Mouse (Mus musculus): ENCODE measurements around the gene Pmfbp1. TPM values are rescaled to one million over a fixed set of nuclear protein-coding genes. Genes with fewer than 3 reads are reported as not detected.

The Pmfbp1 gene
- polyA plus RNA-seq, 1 experiment from 2014 or later, result 0.19 TPM

DNA sequence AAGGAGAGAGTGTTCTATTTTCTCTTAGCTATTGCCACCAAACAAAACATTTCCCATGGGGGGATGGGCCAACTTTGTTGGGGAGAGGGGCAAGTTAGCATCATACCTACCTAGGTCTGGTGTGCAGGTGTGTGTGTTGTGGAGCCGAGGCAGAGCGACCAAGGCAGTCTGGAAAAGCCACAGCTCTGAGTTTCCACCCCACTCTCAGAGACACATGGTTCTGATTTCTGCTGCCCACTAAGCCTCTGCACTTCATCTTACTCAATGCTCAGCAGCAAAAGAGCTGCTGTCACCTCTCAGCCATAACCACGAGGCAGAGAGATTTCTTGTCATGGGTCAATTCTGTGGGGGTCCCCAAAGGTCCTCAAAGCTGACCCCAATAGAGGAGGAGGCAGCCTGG lies 28.8 kb upstream of the Pmfbp1 start:
- Histone ChIP-seq H3K4me1 (replicated peaks; ENCODE audit: control insufficient read depth, insufficient read depth, low read length) (peaks cover 27% of the 10 kb centered on the region), H3K9ac (ENCODE audit: low read length) (no peak overlapping the region)

DNA sequence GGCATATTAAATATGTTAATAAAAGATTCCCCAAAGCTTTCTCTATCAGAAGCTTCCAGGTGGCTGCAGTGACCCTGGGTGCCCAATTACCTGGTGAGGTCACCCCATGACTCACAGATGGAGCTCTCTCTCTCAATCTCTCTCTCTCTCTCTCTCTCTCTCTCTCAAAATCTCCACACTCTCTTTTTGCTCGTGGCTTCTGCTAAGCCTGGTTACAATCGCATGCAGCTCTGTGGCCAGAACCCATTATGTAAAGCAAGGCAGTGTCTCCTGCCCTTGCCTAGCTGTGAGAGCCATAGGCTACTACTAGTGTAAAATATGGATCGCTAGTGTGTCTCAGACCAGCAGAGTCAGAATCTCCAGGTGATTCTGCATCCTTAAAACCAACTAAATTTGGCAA lies 28.1 kb upstream of the Pmfbp1 start:
- H3K4me2 ChIP-seq (ENCODE audit: low read depth, low read length, severe bottlenecking), result no peak overlapping the region
- no peak overlapping the region for H3K9ac ChIP-seq (ENCODE audit: low read length)
- 58% methylated on average over 3 of the region's 3 CpGs for WGBS
- ATAC-seq (replicated peaks; ENCODE audit: low FRiP score) (no peak), DNase-seq (ENCODE audit: low spot score) (no peak)
- H3K4me1 ChIP-seq (replicated peaks; ENCODE audit: control insufficient read depth, insufficient read depth, low read length), result peaks cover 27% of the 10 kb centered on the region
- H3K9me3 ChIP-seq (ENCODE audit: control insufficient read depth, low read length), result no peaks in the 10 kb centered on the region
- no peak overlapping the region; the same call in 1 of the 2 replicates for H3K27ac ChIP-seq (ENCODE audit: low read depth, low read length)
- no peaks in the 10 kb centered on the region for H3K36me3 ChIP-seq (ENCODE audit: control insufficient read depth, insufficient read depth, low read length)
- no peaks in the 10 kb centered on the region for H3K27me3 ChIP-seq (ENCODE audit: control insufficient read depth, insufficient read depth, low read length)
- H3K4me3 ChIP-seq (ENCODE audit: low read depth, low read length), result no peak overlapping the region

More for the DNA sequence above, 28.8 kb upstream of the Pmfbp1 start:
- no peaks in the 10 kb centered on the region for H3K36me3 ChIP-seq (ENCODE audit: control insufficient read depth, insufficient read depth, low read length)
- H3K9me3 ChIP-seq (ENCODE audit: control insufficient read depth, low read length), result no peaks in the 10 kb centered on the region
- ATAC-seq (replicated peaks; ENCODE audit: low FRiP score), result no peak
- no peak overlapping the region for H3K4me2 ChIP-seq (ENCODE audit: low read depth, low read length, severe bottlenecking)
- H3K27ac ChIP-seq (ENCODE audit: low read depth, low read length), result no peak overlapping the region
- no peaks in the 10 kb centered on the region for H3K27me3 ChIP-seq (ENCODE audit: control insufficient read depth, insufficient read depth, low read length)
- no peak for DNase-seq (ENCODE audit: low spot score)
- no peak overlapping the region for H3K4me3 ChIP-seq (ENCODE audit: low read depth, low read length)
- WGBS, result 56% methylated on average over 3 of the region's 3 CpGs

- Histone ChIP-seq H3K36me3 (ENCODE audit: control insufficient read depth, insufficient read depth, low read length) (no peaks in the 10 kb centered on the region), H3K4me3 (ENCODE audit: low read depth, low read length) (no peak overlapping the region), H3K4me1 (replicated peaks; ENCODE audit: control insufficient read depth, insufficient read depth, low read length) (peaks cover 27% of the 10 kb centered on the region), H3K4me2 (ENCODE audit: low read depth, low read length, severe bottlenecking) (no peak overlapping the region), H3K27ac (ENCODE audit: low read depth, low read length) (no peak overlapping the region), H3K9ac (ENCODE audit: low read length) (no peak overlapping the region), H3K9me3 (ENCODE audit: control insufficient read depth, low read length) (no peaks in the 10 kb centered on the region), H3K27me3 (ENCODE audit: control insufficient read depth, insufficient read depth, low read length) (no peaks in the 10 kb centered on the region)
- WGBS, result 34% methylated on average over 5 of the region's 5 CpGs
- DNase-seq (ENCODE audit: low spot score), result peak; percentile 67
- no peak for ATAC-seq (replicated peaks; ENCODE audit: low FRiP score)
These were observed 26.3 kb upstream of the Pmfbp1 start for GRCm38 (mm10) chr8:109467516-109467915.

DNA sequence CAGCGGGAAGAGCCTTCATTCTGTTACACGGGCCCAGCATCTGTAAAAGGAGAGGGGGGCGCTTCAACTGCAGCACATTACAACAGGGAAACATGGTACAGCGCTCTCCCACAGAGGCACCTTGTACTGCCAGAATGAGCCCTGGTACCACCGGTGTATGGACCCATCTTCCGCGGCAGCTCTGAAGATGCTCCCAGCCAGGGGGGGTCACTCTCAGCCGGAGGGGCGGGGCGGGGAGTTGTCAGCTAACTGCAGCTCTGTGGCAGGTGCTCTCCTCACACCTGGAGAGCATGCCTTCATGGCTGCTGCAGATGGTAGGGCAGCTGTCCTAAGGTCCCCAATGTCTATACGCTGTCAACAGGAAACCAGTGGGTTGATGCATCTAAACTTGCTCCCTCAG lies 25.7 kb upstream of the Pmfbp1 start:
- WGBS, result 78% methylated on average over 11 of the region's 11 CpGs

DNA sequence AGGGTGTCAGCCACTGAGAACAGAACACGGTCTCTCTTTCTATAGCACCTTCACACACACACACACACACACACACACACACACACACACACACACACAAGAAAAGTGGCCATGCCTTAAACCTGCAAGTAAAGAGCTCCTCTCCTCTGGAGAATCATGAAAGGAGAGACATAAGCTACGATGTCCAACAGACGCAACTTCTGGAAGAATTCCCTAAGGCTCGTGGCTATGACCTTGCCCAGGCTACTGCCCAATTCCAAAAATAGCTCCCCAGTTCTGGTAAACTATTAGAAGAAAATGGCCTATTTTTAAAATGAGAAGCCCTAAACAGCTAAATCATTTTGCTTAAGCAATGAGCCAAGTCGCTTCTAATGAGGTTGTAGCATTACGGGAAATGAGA lies 22.0 kb upstream of the Pmfbp1 start:
- Histone ChIP-seq H3K9me3 (ENCODE audit: control insufficient read depth, low read length) (no peaks in the 10 kb centered on the region), H3K36me3 (ENCODE audit: control insufficient read depth, insufficient read depth, low read length) (no peaks in the 10 kb centered on the region), H3K4me2 (ENCODE audit: low read depth, low read length, severe bottlenecking) (no peak overlapping the region), H3K9ac (ENCODE audit: low read length) (no peak overlapping the region), H3K4me1 (replicated peaks; ENCODE audit: control insufficient read depth, insufficient read depth, low read length) (peaks cover 12% of the 10 kb centered on the region), H3K27me3 (ENCODE audit: control insufficient read depth, insufficient read depth, low read length) (no peaks in the 10 kb centered on the region), H3K27ac (ENCODE audit: low read depth, low read length) (no peak overlapping the region), H3K4me3 (ENCODE audit: low read depth, low read length) (no peak overlapping the region)
- DNase-seq (ENCODE audit: low spot score), result no peak
- WGBS, result 89% methylated on average over 6 of the region's 6 CpGs
- no peak for ATAC-seq (replicated peaks; ENCODE audit: low FRiP score)

More for the DNA sequence above, 25.7 kb upstream of the Pmfbp1 start:
- no peak overlapping the region for H3K4me3 ChIP-seq (ENCODE audit: low read depth, low read length)
- H3K36me3 ChIP-seq (ENCODE audit: control insufficient read depth, insufficient read depth, low read length), result no peaks in the 10 kb centered on the region
- peaks cover 27% of the 10 kb centered on the region for H3K4me1 ChIP-seq (replicated peaks; ENCODE audit: control insufficient read depth, insufficient read depth, low read length)
- no peaks in the 10 kb centered on the region for H3K27me3 ChIP-seq (ENCODE audit: control insufficient read depth, insufficient read depth, low read length)
- no peak overlapping the region for H3K9ac ChIP-seq (ENCODE audit: low read length)
- no peak overlapping the region for H3K27ac ChIP-seq (ENCODE audit: low read depth, low read length)
- ATAC-seq (replicated peaks; ENCODE audit: low FRiP score), result no peak
- no peak overlapping the region for H3K4me2 ChIP-seq (ENCODE audit: low read depth, low read length, severe bottlenecking)
- no peaks in the 10 kb centered on the region for H3K9me3 ChIP-seq (ENCODE audit: control insufficient read depth, low read length)
- DNase-seq (ENCODE audit: low spot score), result no peak

DNA sequence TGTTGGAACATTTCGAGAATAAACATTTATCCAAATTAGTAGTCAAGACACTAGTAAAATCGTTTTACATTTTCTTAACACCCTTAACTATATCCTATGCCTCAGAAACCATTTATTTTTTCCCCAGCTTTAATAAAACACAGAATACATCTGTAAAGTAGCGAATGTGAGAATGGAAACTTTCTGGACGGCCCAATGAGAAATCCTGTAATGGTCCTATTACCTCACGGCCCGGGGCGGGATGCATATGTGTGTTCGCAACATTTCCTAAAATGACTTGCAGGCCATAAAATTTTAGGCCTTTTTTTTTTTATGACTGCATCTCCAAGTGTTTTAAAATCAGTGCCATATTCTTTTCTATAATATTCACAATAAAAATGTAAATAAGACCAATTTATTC lies 21.4 kb upstream of the Pmfbp1 start:
- no peak overlapping the region for H3K4me3 ChIP-seq (ENCODE audit: low read depth, low read length)
- no peaks in the 10 kb centered on the region for H3K36me3 ChIP-seq (ENCODE audit: control insufficient read depth, insufficient read depth, low read length)
- H3K9ac ChIP-seq (ENCODE audit: low read length), result no peak overlapping the region
- DNase-seq (ENCODE audit: low spot score) (no peak), ATAC-seq (replicated peaks; ENCODE audit: low FRiP score) (no peak)
- H3K27me3 ChIP-seq (ENCODE audit: control insufficient read depth, insufficient read depth, low read length), result no peaks in the 10 kb centered on the region
- H3K9me3 ChIP-seq (ENCODE audit: control insufficient read depth, low read length), result no peaks in the 10 kb centered on the region
- H3K4me1 ChIP-seq (replicated peaks; ENCODE audit: control insufficient read depth, insufficient read depth, low read length), result peaks cover 12% of the 10 kb centered on the region
- no peak overlapping the region for H3K27ac ChIP-seq (ENCODE audit: low read depth, low read length)
- WGBS, result 91% methylated on average over 8 of the region's 8 CpGs
- H3K4me2 ChIP-seq (ENCODE audit: low read depth, low read length, severe bottlenecking), result no peak overlapping the region

GRCm38 (mm10) chr8:109474442-109475121 lies 19.2 kb upstream of the Pmfbp1 start:
- no peak overlapping the region for H3K9ac ChIP-seq (ENCODE audit: low read length)
- no peak overlapping the region for H3K4me3 ChIP-seq (ENCODE audit: low read depth, low read length)
- H3K27me3 ChIP-seq (ENCODE audit: control insufficient read depth, insufficient read depth, low read length), result no peaks in the 10 kb centered on the region
- H3K4me1 ChIP-seq (replicated peaks; ENCODE audit: control insufficient read depth, insufficient read depth, low read length), result 0 out of 2 replicates have a peak, but pooled peaks cover under 1% of the 10 kb centered on the region
- 58% methylated on average over 14 of the region's 14 CpGs for WGBS
- H3K4me2 ChIP-seq (ENCODE audit: low read depth, low read length, severe bottlenecking), result no peak overlapping the region
- no peaks in the 10 kb centered on the region for H3K36me3 ChIP-seq (ENCODE audit: control insufficient read depth, insufficient read depth, low read length)
- no peak for ATAC-seq (replicated peaks; ENCODE audit: low FRiP score)
- DNase-seq (ENCODE audit: low spot score), result no peak
- H3K27ac ChIP-seq (ENCODE audit: low read depth, low read length), result no peak overlapping the region
- H3K9me3 ChIP-seq (ENCODE audit: control insufficient read depth, low read length), result no peaks in the 10 kb centered on the region

GRCm38 (mm10) chr8:109475436-109475835 lies 18.4 kb upstream of the Pmfbp1 start:
- H3K27me3 ChIP-seq (ENCODE audit: control insufficient read depth, insufficient read depth, low read length), result no peaks in the 10 kb centered on the region
- no peak overlapping the region for H3K4me3 ChIP-seq (ENCODE audit: low read depth, low read length)

GRCm38 (mm10) chr8:109478586-109478985 lies 15.2 kb upstream of the Pmfbp1 start:
- Histone ChIP-seq H3K4me3 (ENCODE audit: low read depth, low read length) (no peak overlapping the region), H3K9me3 (ENCODE audit: control insufficient read depth, low read length) (no peaks in the 10 kb centered on the region), H3K4me2 (ENCODE audit: low read depth, low read length, severe bottlenecking) (no peak overlapping the region), H3K36me3 (ENCODE audit: control insufficient read depth, insufficient read depth, low read length) (no peaks in the 10 kb centered on the region), H3K9ac (ENCODE audit: low read length) (no peak overlapping the region), H3K27me3 (ENCODE audit: control insufficient read depth, insufficient read depth, low read length) (no peaks in the 10 kb centered on the region), H3K4me1 (replicated peaks; ENCODE audit: control insufficient read depth, insufficient read depth, low read length) (no peaks in the 10 kb centered on the region), H3K27ac (ENCODE audit: low read depth, low read length) (no peak overlapping the region)
- no peak for DNase-seq (ENCODE audit: low spot score)
- WGBS, result 78% methylated on average over 6 of the region's 6 CpGs
- ATAC-seq (replicated peaks; ENCODE audit: low FRiP score), result no peak

More at GRCm38 (mm10) chr8:109475436-109475835, 18.4 kb upstream of the Pmfbp1 start:
- ATAC-seq (replicated peaks; ENCODE audit: low FRiP score) (no peak), DNase-seq (ENCODE audit: low spot score) (no peak)
- Histone ChIP-seq H3K9ac (ENCODE audit: low read length) (no peak overlapping the region), H3K4me1 (replicated peaks; ENCODE audit: control insufficient read depth, insufficient read depth, low read length) (no peaks in the 10 kb centered on the region), H3K4me2 (ENCODE audit: low read depth, low read length, severe bottlenecking) (no peak overlapping the region), H3K36me3 (ENCODE audit: control insufficient read depth, insufficient read depth, low read length) (no peaks in the 10 kb centered on the region), H3K9me3 (ENCODE audit: control insufficient read depth, low read length) (no peaks in the 10 kb centered on the region), H3K27ac (ENCODE audit: low read depth, low read length) (no peak overlapping the region)
- 61% methylated on average over 4 of the region's 4 CpGs for WGBS
